Mouse (Mus musculus): ENCODE measurements around the gene Zscan21.

Zscan21 gene

GRCm38 (mm10) chr5:138117199-138118015 lies 704 bp downstream of the Zscan21 start:
- in situ Hi-C loops (cut with MboI; ENCODE audit: low sequenced_read_pairs): no loop called here

- in situ Hi-C loops (cut with MboI; ENCODE audit: low sequenced_read_pairs): no loop called here
Measured at GRCm38 (mm10) chr5:138118041-138118440, 1.3 kb downstream of the Zscan21 start.

GRCm38 (mm10) chr5:138132425-138133064 lies 15.8 kb downstream of the Zscan21 start:
- in situ Hi-C loops (cut with MboI; ENCODE audit: low sequenced_read_pairs): no loop called here

- in situ Hi-C loops (cut with MboI; ENCODE audit: low sequenced_read_pairs): no loop called here
Measured at GRCm38 (mm10) chr5:138137257-138137656, 20.6 kb downstream of the Zscan21 start.

GRCm38 (mm10) chr5:138137935-138138549 lies 21.3 kb downstream of the Zscan21 start:
- in situ Hi-C loops (cut with MboI; ENCODE audit: low sequenced_read_pairs): no loop called here

- in situ Hi-C loops (cut with MboI; ENCODE audit: low sequenced_read_pairs): no loop called here
Measured at GRCm38 (mm10) chr5:138138585-138138984, 21.9 kb downstream of the Zscan21 start.

GRCm38 (mm10) chr5:138154390-138154789 lies 37.7 kb downstream of the Zscan21 start:
- in situ Hi-C loops (cut with MboI; ENCODE audit: low sequenced_read_pairs): no loop called here

- in situ Hi-C loops (cut with MboI; ENCODE audit: low sequenced_read_pairs): no loop called here
Measured at GRCm38 (mm10) chr5:138155443-138155976, 38.8 kb downstream of the Zscan21 start, which contains the start of gene Zfp113. Zfp113 (minus strand) TSS chr5:138155744.

- in situ Hi-C loops (cut with MboI; ENCODE audit: low sequenced_read_pairs): no loop called here
Measured at GRCm38 (mm10) chr5:138160224-138160762, 43.6 kb downstream of the Zscan21 start.

- in situ Hi-C loops (cut with MboI; ENCODE audit: low sequenced_read_pairs): no loop called here
Measured at GRCm38 (mm10) chr5:138160842-138161665, 44.4 kb downstream of the Zscan21 start, which contains the start of gene Cops6. Cops6 (plus strand) TSS chr5:138161071.

GRCm38 (mm10) chr5:138163046-138163445 lies 46.3 kb downstream of the Zscan21 start:
- in situ Hi-C loops (cut with MboI; ENCODE audit: low sequenced_read_pairs): no loop called here

- in situ Hi-C loops (cut with MboI; ENCODE audit: low sequenced_read_pairs): no loop called here
Measured at GRCm38 (mm10) chr5:138163610-138164009, 46.9 kb downstream of the Zscan21 start.

- in situ Hi-C loops (cut with MboI; ENCODE audit: low sequenced_read_pairs): no loop called here
Measured at GRCm38 (mm10) chr5:138165594-138165993, 48.9 kb downstream of the Zscan21 start.

- in situ Hi-C loops (cut with MboI; ENCODE audit: low sequenced_read_pairs): no loop called here
Measured at GRCm38 (mm10) chr5:138170936-138171561, 54.3 kb downstream of the Zscan21 start.

- in situ Hi-C loops (cut with MboI; ENCODE audit: low sequenced_read_pairs): no loop called here
Measured at GRCm38 (mm10) chr5:138171695-138172491, 55.2 kb downstream of the Zscan21 start, which contains the start of the genes Ap4m1 and Mcm7. Ap4m1 (plus strand) TSS chr5:138172002. Mcm7 (minus strand) TSS chr5:138172422.

GRCm38 (mm10) chr5:138173217-138173616 lies 56.5 kb downstream of the Zscan21 start:
- in situ Hi-C loops (cut with MboI; ENCODE audit: low sequenced_read_pairs): no loop called here
